Mouse (Mus musculus) lung, embryonic 15.5 days (tissue): ENCODE measurements around the gene Rif1. TPM values are rescaled to one million over a fixed set of nuclear protein-coding genes. Genes with fewer than 3 reads are reported as not detected.
"Not testable (repeated sequence)": the region's sequence is repeated elsewhere in the genome, so short reads cannot be mapped to it uniquely, and the experiment has no call there.

Experiments
- ATAC-seq: fragments of 200-750 bp; cut with Nextera tagmentation; 2 replicates; pipeline ENCODE4 v1.8.0; 2017; ENCODE audit warnings: moderate number of reproducible peaks, borderline replicate concordance; ENCODE audit not compliant: low FRiP score, low TSS enrichment; ENCODE audit errors: extremely low read depth
- H3K27ac ChIP-seq: fragments of 300-500 bp; sonication (generic); 2 replicates; pipeline ENCODE4 v1.5.1; 2015; ENCODE audit warnings: moderate library complexity, mild to moderate bottlenecking, inconsistent platforms
- H3K27me3 ChIP-seq: fragments of 300-500 bp; sonication (generic); 2 replicates; pipeline ENCODE4 v1.6.1; 2015; ENCODE audit warnings: inconsistent platforms
- H3K36me3 ChIP-seq: fragments of 300-500 bp; sonication (generic); 2 replicates; pipeline ENCODE4 v1.6.1; 2015; ENCODE audit warnings: inconsistent platforms
- H3K4me1 ChIP-seq: fragments of 300-500 bp; sonication (generic); 2 replicates; pipeline ENCODE4 v1.6.1; 2015; ENCODE audit warnings: inconsistent platforms
- H3K4me2 ChIP-seq: fragments of 300-500 bp; sonication (generic); 2 replicates; pipeline ENCODE4 v1.6.1; 2015; ENCODE audit warnings: inconsistent platforms, mild to moderate bottlenecking, moderate library complexity
- H3K4me3 ChIP-seq: fragments of 300-500 bp; sonication (generic); 2 replicates; pipeline ENCODE4 v1.5.1; 2015; ENCODE audit warnings: mild to moderate bottlenecking, inconsistent platforms
- H3K9ac ChIP-seq: fragments of 300-500 bp; sonication (generic); 2 replicates; pipeline ENCODE4 v1.6.1; 2015; ENCODE audit warnings: inconsistent platforms
- H3K9me3 ChIP-seq: fragments of 300-500 bp; sonication (generic); 2 replicates; pipeline ENCODE4 v1.6.1; 2016; ENCODE audit warnings: inconsistent platforms
- WGBS: fragments of 180-500 bp; shearing (Covaris S2); methylation state at CpG from one replicate; pipeline ENCODE4 v1.1.7; 2015; 5-methylcytosine and 5-hydroxymethylcytosine counted together
- polyA plus RNA-seq: library from polyadenylated mRNA; unstranded; fragments of >200 nt; fragmentation: Nextera tagmentation; extraction: Ambion mirVana; gene quantifications from 2 replicates; pipeline ENCODE4 v1.2.1, GENCODE M21; 2015

Rif1 gene
- polyA plus RNA-seq, 1 experiment from 2014 or later = 39.4 TPM

GRCm38 (mm10) chr2:52072065-52072490, 554 bp upstream of the Rif1 start:
- Histone ChIP-seq H3K36me3 (peaks cover 9% of the 10 kb centered on the region), H3K9me3 (no peaks in the 10 kb centered on the region), H3K4me2 (peak overlapping the region; percentile 67), H3K27me3 (no peaks in the 10 kb centered on the region), H3K9ac (peak overlapping the region; percentile 99), H3K4me1 (peaks cover 16% of the 10 kb centered on the region), H3K4me3 (peak overlapping the region; percentile 100), H3K27ac (peak overlapping the region; percentile 95)
- ATAC-seq = peak; percentile 39; the same call in 1 of the 2 replicates
- 6% methylated on average over 10 of the region's 10 CpGs for WGBS

DNA sequence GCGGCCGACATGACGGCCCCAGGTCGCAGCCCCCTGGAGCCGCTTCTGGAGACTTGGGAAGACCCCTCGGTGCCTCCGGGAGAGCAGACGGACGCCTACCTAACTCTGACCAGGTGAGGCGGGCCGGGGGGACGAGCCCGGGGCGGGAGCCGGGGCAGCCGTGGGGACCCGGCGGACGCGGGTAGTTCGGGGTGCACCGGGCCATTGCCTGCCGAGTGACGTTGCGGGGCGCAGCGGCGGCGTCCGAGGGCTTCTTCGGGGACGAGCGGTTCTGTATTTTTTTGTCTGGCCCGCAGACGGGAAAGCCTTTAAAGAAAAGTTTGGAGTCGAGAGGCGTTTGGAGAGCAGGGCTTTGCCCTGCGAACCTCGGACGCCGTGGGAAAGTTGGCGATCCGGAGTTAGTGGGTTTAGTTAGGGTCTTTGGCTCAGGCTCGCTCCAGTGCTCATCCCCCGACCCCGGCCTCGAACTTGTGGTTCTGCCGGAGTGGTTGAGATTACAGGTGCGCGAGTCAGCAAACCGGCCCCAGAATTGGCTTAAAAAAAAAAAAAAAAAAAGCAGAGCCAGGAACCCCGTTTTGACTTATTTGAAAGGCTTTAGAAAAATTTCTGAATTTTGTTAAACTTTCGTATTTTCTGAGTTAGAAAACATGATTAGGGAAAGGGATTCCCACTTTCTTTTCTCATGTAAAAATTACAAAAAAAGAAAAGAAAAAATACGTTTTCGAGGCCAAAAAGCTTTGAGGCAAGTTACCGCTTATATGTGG, 691 bp downstream of the Rif1 start:
- ATAC-seq = peak; percentile 66; the same call in 1 of the 2 replicates
- H3K9me3 ChIP-seq = no peaks in the 10 kb centered on the region

GRCm38 (mm10) chr2:52078666-52079065, 6.0 kb downstream of the Rif1 start:
- Histone ChIP-seq H3K9ac (no peak overlapping the region), H3K4me1 (peaks cover 10% of the 10 kb centered on the region)
- WGBS = 75% methylated on average over 2 of the region's 2 CpGs

More for the DNA sequence above, 691 bp downstream of the Rif1 start:
- peaks cover 16% of the 10 kb centered on the region for H3K4me1 ChIP-seq
- peak overlapping the region; percentile 67 for H3K4me2 ChIP-seq
- peak overlapping the region; percentile 95 for H3K27ac ChIP-seq
- peaks cover 16% of the 10 kb centered on the region for H3K36me3 ChIP-seq
- no peaks in the 10 kb centered on the region for H3K27me3 ChIP-seq
- H3K9ac ChIP-seq = peak overlapping the region; percentile 99
- H3K4me3 ChIP-seq = peak overlapping the region; percentile 100
- 2% methylated on average over 56 of the region's 56 CpGs for WGBS

GRCm38 (mm10) chr2:52084013-52084412, 11.4 kb downstream of the Rif1 start:
- H3K27me3 ChIP-seq = no peaks in the 10 kb centered on the region
- ATAC-seq = no peak
- H3K4me3 ChIP-seq = no peak overlapping the region
- H3K4me1 ChIP-seq = no peaks in the 10 kb centered on the region
- H3K36me3 ChIP-seq = peaks cover 60% of the 10 kb centered on the region
- no peak overlapping the region for H3K9ac ChIP-seq
- no peak overlapping the region for H3K27ac ChIP-seq
- no peaks in the 10 kb centered on the region for H3K9me3 ChIP-seq
- H3K4me2 ChIP-seq = no peak overlapping the region
- 89% methylated on average over 3 of the region's 3 CpGs for WGBS

More at GRCm38 (mm10) chr2:52078666-52079065, 6.0 kb downstream of the Rif1 start:
- Histone ChIP-seq H3K27ac (no peak overlapping the region), H3K9me3 (no peaks in the 10 kb centered on the region), H3K36me3 (peaks cover 50% of the 10 kb centered on the region), H3K4me2 (no peak overlapping the region), H3K27me3 (no peaks in the 10 kb centered on the region), H3K4me3 (no peak overlapping the region)
- ATAC-seq = no peak

GRCm38 (mm10) chr2:52084571-52084970, 11.9 kb downstream of the Rif1 start:
- no peak overlapping the region for H3K27ac ChIP-seq
- H3K27me3 ChIP-seq = no peaks in the 10 kb centered on the region
- no peaks in the 10 kb centered on the region for H3K4me1 ChIP-seq
- H3K36me3 ChIP-seq = peaks cover 63% of the 10 kb centered on the region
- WGBS = 87% methylated on average over 2 of the region's 2 CpGs
- no peaks in the 10 kb centered on the region for H3K9me3 ChIP-seq
- H3K9ac ChIP-seq = no peak overlapping the region
- ATAC-seq = no peak
- H3K4me3 ChIP-seq = no peak overlapping the region
- H3K4me2 ChIP-seq = no peak overlapping the region

- H3K27ac ChIP-seq = no peak overlapping the region
- no peak overlapping the region for H3K9ac ChIP-seq
- H3K4me3 ChIP-seq = no peak overlapping the region
- ATAC-seq = no peak
- H3K4me1 ChIP-seq = no peaks in the 10 kb centered on the region
- no peaks in the 10 kb centered on the region for H3K9me3 ChIP-seq
- H3K36me3 ChIP-seq = peaks cover 79% of the 10 kb centered on the region
- H3K4me2 ChIP-seq = no peak overlapping the region
- WGBS = 93% methylated on average over 1 of the region's 1 CpGs
- no peaks in the 10 kb centered on the region for H3K27me3 ChIP-seq
Measured at GRCm38 (mm10) chr2:52114086-52114485, 41.5 kb downstream of the Rif1 start.

DNA sequence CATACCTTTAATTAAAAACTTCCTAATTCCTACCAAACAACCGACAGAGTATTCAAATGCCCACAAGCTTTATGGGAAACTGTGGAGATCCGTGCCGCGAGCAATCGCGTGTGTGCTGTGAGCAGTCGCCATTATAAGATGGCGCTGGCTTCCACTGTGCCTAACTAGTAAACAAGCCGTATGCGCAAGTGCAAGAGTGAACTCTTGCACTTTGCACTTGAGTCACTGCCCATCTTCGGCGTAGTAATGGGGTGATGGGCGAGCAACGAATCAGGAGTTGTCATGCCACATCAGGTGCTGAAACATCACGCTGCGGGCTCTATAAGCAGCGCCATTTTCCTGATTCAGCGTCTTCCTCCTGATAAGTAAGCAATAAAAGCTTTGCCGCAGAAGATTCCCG, 58.7 kb downstream of the Rif1 start:
- not testable (repeated sequence) for H3K4me2 ChIP-seq, ATAC-seq

GRCm38 (mm10) chr2:52133351-52133750, 60.7 kb downstream of the Rif1 start:
- Histone ChIP-seq H3K9me3 (no peaks in the 10 kb centered on the region), H3K9ac (no peak overlapping the region), H3K27me3 (no peaks in the 10 kb centered on the region), H3K4me3 (no peak overlapping the region), H3K36me3 (peaks cover 11% of the 10 kb centered on the region), H3K27ac (no peak overlapping the region), H3K4me1 (no peaks in the 10 kb centered on the region), H3K4me2 (no peak overlapping the region)
- ATAC-seq = no peak
- 90% methylated on average over 2 of the region's 2 CpGs for WGBS

More for the DNA sequence above, 58.7 kb downstream of the Rif1 start:
- H3K27ac ChIP-seq, H3K9ac ChIP-seq, H3K4me3 ChIP-seq, H3K9me3 ChIP-seq, H3K4me1 ChIP-seq, H3K27me3 ChIP-seq: not testable (repeated sequence)
- 97% methylated on average over 20 of the region's 20 CpGs for WGBS
- H3K36me3 ChIP-seq = peaks cover 21% of the 10 kb centered on the region

- no peak for ATAC-seq
- no peak overlapping the region for H3K27ac ChIP-seq
- H3K9me3 ChIP-seq = no peaks in the 10 kb centered on the region
- no peaks in the 10 kb centered on the region for H3K27me3 ChIP-seq
- no peak overlapping the region for H3K9ac ChIP-seq
- no peak overlapping the region for H3K4me2 ChIP-seq
- WGBS = 83% methylated on average over 3 of the region's 3 CpGs
- H3K36me3 ChIP-seq = no peaks in the 10 kb centered on the region
- no peaks in the 10 kb centered on the region for H3K4me1 ChIP-seq
- H3K4me3 ChIP-seq = no peak overlapping the region
Measured at GRCm38 (mm10) chr2:52153064-52153463, 80.4 kb downstream of the Rif1 start.

DNA sequence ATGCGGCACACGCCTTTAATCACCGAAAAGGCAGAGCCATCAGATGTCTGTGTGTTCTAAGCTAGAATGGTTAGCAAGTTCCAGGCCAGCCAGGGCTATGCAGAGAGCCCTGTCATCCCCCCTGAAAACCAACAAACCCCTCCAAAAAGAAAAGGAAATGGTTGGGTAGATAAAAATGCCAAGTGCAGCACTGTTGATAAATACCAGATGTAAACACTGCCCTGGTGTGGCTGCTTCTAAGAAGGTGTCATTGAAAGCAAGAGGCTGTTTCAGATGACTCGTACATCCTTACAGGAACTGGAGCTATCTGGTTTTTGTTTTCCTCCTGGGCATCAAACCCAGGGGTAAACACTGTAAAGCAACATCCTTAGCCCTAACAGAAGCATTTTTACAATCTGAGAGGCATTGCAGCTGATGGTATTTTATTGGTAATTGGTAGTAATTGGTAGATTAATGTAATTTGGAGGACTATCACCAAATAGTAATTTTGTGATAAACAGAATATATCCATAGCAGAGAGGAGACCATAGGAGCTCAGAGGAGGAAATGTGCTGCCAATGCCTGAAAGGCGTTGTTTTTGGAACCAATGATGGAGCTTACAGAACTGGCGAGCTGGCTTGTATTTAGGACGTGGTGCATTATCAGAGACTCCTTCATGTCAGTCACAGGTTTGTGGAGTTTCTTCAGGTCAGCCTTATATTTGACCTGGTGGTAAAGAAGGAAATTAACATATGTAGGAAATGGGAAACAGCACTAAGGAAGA, 96.8 kb downstream of the Rif1 start:
- peak; percentile 89 for ATAC-seq
- H3K27ac ChIP-seq = peak overlapping the region; percentile 36
- H3K27me3 ChIP-seq = no peaks in the 10 kb centered on the region
- no peak overlapping the region for H3K9ac ChIP-seq
- no peak overlapping the region for H3K4me2 ChIP-seq
- no peaks in the 10 kb centered on the region for H3K36me3 ChIP-seq
- H3K4me3 ChIP-seq = no peak overlapping the region
- H3K9me3 ChIP-seq = no peaks in the 10 kb centered on the region
- WGBS = 51% methylated on average over 7 of the region's 7 CpGs
- no peaks in the 10 kb centered on the region for H3K4me1 ChIP-seq
